Mouse (Mus musculus): ENCODE measurements around the gene Zfp536.

DNA sequence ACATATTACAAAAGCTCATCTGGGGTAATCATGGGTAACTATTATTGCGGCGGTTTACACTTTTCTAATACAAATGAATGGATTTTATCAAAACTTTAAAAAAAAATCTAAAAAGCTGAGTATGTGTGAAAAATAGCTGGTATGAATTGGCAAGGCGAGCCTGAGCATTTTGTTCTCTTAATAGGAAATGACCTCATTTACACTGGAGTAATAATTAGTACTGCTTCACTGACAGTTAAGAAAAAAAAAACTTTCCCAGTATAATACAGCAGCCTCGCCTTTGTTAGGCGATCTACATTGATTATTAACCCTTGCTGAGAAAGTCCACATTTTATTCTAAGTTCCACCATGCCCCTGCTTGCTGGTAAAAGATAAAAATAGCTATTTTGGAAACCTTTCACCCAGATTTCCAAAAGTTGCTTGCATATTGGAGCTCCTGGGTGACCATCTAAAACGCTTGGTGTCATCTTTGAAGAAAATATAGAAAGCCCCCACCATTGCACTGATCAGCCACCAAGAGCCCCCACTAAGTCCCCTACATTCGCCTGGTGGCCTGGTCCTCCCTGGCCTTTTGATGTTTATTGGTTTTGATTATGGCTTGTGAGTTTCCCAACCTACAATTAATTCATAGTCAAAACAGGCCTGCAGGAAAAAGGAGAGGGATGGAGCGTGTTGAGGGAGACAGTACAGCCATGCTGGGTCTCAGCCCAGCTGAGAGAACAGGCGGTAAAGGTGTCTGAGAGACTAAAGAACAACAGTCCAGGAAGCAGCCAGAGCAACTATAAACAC is 49.2 kb downstream of the Zfp536 start:
- TF ChIP-seq CTCF (IDR thresholded peaks at IDR 0.05; ENCODE audit: low read depth, low read length) (no peak), POLR2A (IDR thresholded peaks at IDR 0.05; ENCODE audit: insufficient read depth, low read length) (no peak)
